Mouse (Mus musculus) neutrophil, adult 83 days (primary cell): ENCODE results near the gene Xkrx. TPM values are rescaled to one million over a fixed set of nuclear protein-coding genes. Genes with fewer than 3 reads are reported as not detected.

Experiments used
- total RNA-seq, 2 experiments: library from RNA; stranded (reverse); gene quantifications; one replicate each; pipeline ENCODE4 v1.2.4; 2023

Gene Xkrx
- under 1 TPM; 0.11 to 0.60 TPM for total RNA-seq

GRCm38 (mm10) chrX:134162043-134162720 lies at the start of gene Xkrx:
Gene Xkrx, minus strand, starts transcription at chrX:134162076.

GRCm38 (mm10) chrX:134187201-134187600 lies 25.3 kb upstream of the Xkrx start, which contains the start of gene Arl13a:
Gene Arl13a, plus strand, starts transcription at chrX:134187501.

Other genes starting within 250 kb of the Xkrx start
- under 1 TPM; 0.26 to 0.33 TPM for gene Sytl4, start 180.3 kb downstream of the Xkrx start, total RNA-seq
- gene Cstf2, start 102.9 kb downstream of the Xkrx start, total RNA-seq, result 10 to 100 TPM; 15.5 to 19.4 TPM
- not detected for gene Arl13a, start 25.4 kb upstream of the Xkrx start, total RNA-seq
- gene Nox1, start 59.9 kb upstream of the Xkrx start, total RNA-seq, result not detected
- gene Trmt2b, start 114.9 kb upstream of the Xkrx start, total RNA-seq, result 10 to 100 TPM; 14.6 to 16.4 TPM
- gene Tmem35a, start 133.1 kb upstream of the Xkrx start, total RNA-seq, result not detected
- gene Cenpi, start 146.0 kb upstream of the Xkrx start, total RNA-seq, result 10 to 100 TPM; 11.2 to 13.1 TPM
- gene Drp2, start 242.5 kb upstream of the Xkrx start, total RNA-seq, result under 1 TPM; 0.29 to 0.42 TPM